Mouse (Mus musculus): ENCODE measurements at regions not wholly inside any gene's neighbourhood (a gene's known extent, or its start where the extent isn't known, plus 50 kb on each side); places are given as distances from the start of the nearest gene placed in this dataset.

- DNase-seq, result no peak
- TF ChIP-seq POLR2A (IDR thresholded peaks at IDR 0.05; ENCODE audit: borderline replicate concordance, insufficient read depth, low read length), result no peak
- TF ChIP-seq CTCF (IDR thresholded peaks at IDR 0.05; ENCODE audit: borderline replicate concordance, insufficient read depth, low read depth, low read length), result no peak
- Histone ChIP-seq H3K27ac (ENCODE audit: insufficient read depth, low read length) (no peak overlapping the region), H3K4me3 (replicated peaks; ENCODE audit: insufficient read depth, low read depth, low read length) (no peak overlapping the region), H3K27me3 (ENCODE audit: control insufficient read depth, insufficient read depth, low read length) (no peaks in the 10 kb centered on the region), H3K4me1 (ENCODE audit: control insufficient read depth, insufficient read depth, low read length) (peaks cover 2% of the 10 kb centered on the region; the same call in 1 of the 2 replicates)
- WGBS, result 64% methylated on average over 3 of the region's 3 CpGs
Observed at GRCm38 (mm10) chr9:116511450-116511849, 336.3 kb upstream of the Tgfbr2 start.

- H3K27ac ChIP-seq (ENCODE audit: insufficient read depth, low read length), result no peak overlapping the region
- H3K4me1 ChIP-seq (ENCODE audit: control insufficient read depth, insufficient read depth, low read length), result peaks cover 5% of the 10 kb centered on the region; the same call in 1 of the 2 replicates
- H3K27me3 ChIP-seq (ENCODE audit: control insufficient read depth, insufficient read depth, low read length), result no peaks in the 10 kb centered on the region
- peak in 1 of 2 experiments; percentile 12 for DNase-seq
- WGBS, result 56% methylated on average over 5 of the region's 5 CpGs
- TF ChIP-seq POLR2A (IDR thresholded peaks at IDR 0.05; ENCODE audit: borderline replicate concordance, insufficient read depth, low read length), result no peak
- no peak for TF ChIP-seq CTCF (IDR thresholded peaks at IDR 0.05; ENCODE audit: borderline replicate concordance, insufficient read depth, low read depth, low read length)
- H3K4me3 ChIP-seq (replicated peaks; ENCODE audit: insufficient read depth, low read depth, low read length), result no peak overlapping the region
Observed at GRCm38 (mm10) chr9:116507756-116508155, 332.6 kb upstream of the Tgfbr2 start.

- WGBS, result 3% methylated on average over 5 of the region's 5 CpGs
- peak; percentile 51 to 82 for DNase-seq
Observed at GRCm38 (mm10) chr9:116502831-116503230, 327.7 kb upstream of the Tgfbr2 start.

GRCm38 (mm10) chr9:116500951-116501350, 325.8 kb upstream of the Tgfbr2 start:
- Histone ChIP-seq H3K27ac (ENCODE audit: insufficient read depth, low read length) (no peak overlapping the region), H3K4me1 (ENCODE audit: control insufficient read depth, insufficient read depth, low read length) (peaks cover 7% of the 10 kb centered on the region; the same call in 1 of the 2 replicates), H3K4me3 (replicated peaks; ENCODE audit: insufficient read depth, low read depth, low read length) (no peak overlapping the region), H3K27me3 (ENCODE audit: control insufficient read depth, insufficient read depth, low read length) (no peaks in the 10 kb centered on the region; the same call in 1 of the 2 replicates)
- TF ChIP-seq CTCF (IDR thresholded peaks at IDR 0.05; ENCODE audit: borderline replicate concordance, insufficient read depth, low read depth, low read length) (no peak), POLR2A (IDR thresholded peaks at IDR 0.05; ENCODE audit: borderline replicate concordance, insufficient read depth, low read length) (no peak)
- WGBS, result 95% methylated on average over 3 of the region's 3 CpGs
- no peak for DNase-seq

More at GRCm38 (mm10) chr9:116502831-116503230, 327.7 kb upstream of the Tgfbr2 start:
- Histone ChIP-seq H3K4me3 (replicated peaks; ENCODE audit: insufficient read depth, low read depth, low read length) (no peak overlapping the region), H3K27me3 (ENCODE audit: control insufficient read depth, insufficient read depth, low read length) (no peaks in the 10 kb centered on the region; the same call in 1 of the 2 replicates), H3K27ac (ENCODE audit: insufficient read depth, low read length) (no peak overlapping the region), H3K4me1 (ENCODE audit: control insufficient read depth, insufficient read depth, low read length) (peaks cover 9% of the 10 kb centered on the region; the same call in 1 of the 2 replicates)
- TF ChIP-seq CTCF (IDR thresholded peaks at IDR 0.05; ENCODE audit: borderline replicate concordance, insufficient read depth, low read depth, low read length), result no peak
- no peak for TF ChIP-seq POLR2A (IDR thresholded peaks at IDR 0.05; ENCODE audit: borderline replicate concordance, insufficient read depth, low read length)

- no peaks in the 10 kb centered on the region for H3K27me3 ChIP-seq (ENCODE audit: control insufficient read depth, insufficient read depth, low read length)
- peaks cover 3% of the 10 kb centered on the region; the same call in 1 of the 2 replicates for H3K4me1 ChIP-seq (ENCODE audit: control insufficient read depth, insufficient read depth, low read length)
- DNase-seq, result no peak
- WGBS, result 93% methylated on average over 2 of the region's 2 CpGs
- no peak overlapping the region for H3K4me3 ChIP-seq (replicated peaks; ENCODE audit: insufficient read depth, low read depth, low read length)
- H3K27ac ChIP-seq (ENCODE audit: insufficient read depth, low read length), result no peak overlapping the region
- TF ChIP-seq CTCF (IDR thresholded peaks at IDR 0.05; ENCODE audit: borderline replicate concordance, insufficient read depth, low read depth, low read length), result no peak
- TF ChIP-seq POLR2A (IDR thresholded peaks at IDR 0.05; ENCODE audit: borderline replicate concordance, insufficient read depth, low read length), result no peak
Observed at GRCm38 (mm10) chr9:116491227-116491626, 316.1 kb upstream of the Tgfbr2 start.

GRCm38 (mm10) chr9:116489787-116490186, 314.6 kb upstream of the Tgfbr2 start:
- H3K4me1 ChIP-seq (ENCODE audit: control insufficient read depth, insufficient read depth, low read length), result peaks cover 3% of the 10 kb centered on the region; the same call in 1 of the 2 replicates
- peak; percentile 14 to 27 for DNase-seq

GRCm38 (mm10) chr9:116489273-116489672, 314.1 kb upstream of the Tgfbr2 start:
- WGBS, result 13% methylated on average over 5 of the region's 5 CpGs
- Histone ChIP-seq H3K27me3 (ENCODE audit: control insufficient read depth, insufficient read depth, low read length) (no peaks in the 10 kb centered on the region), H3K27ac (ENCODE audit: insufficient read depth, low read length) (no peak overlapping the region), H3K4me3 (replicated peaks; ENCODE audit: insufficient read depth, low read depth, low read length) (no peak overlapping the region), H3K4me1 (ENCODE audit: control insufficient read depth, insufficient read depth, low read length) (peaks cover 3% of the 10 kb centered on the region; the same call in 1 of the 2 replicates)
- peak; percentile 15 to 49 for DNase-seq
- TF ChIP-seq POLR2A (IDR thresholded peaks at IDR 0.05; ENCODE audit: borderline replicate concordance, insufficient read depth, low read length) (no peak), CTCF (IDR thresholded peaks at IDR 0.05; ENCODE audit: borderline replicate concordance, insufficient read depth, low read depth, low read length) (no peak)

More at GRCm38 (mm10) chr9:116489787-116490186, 314.6 kb upstream of the Tgfbr2 start:
- Histone ChIP-seq H3K27ac (ENCODE audit: insufficient read depth, low read length) (no peak overlapping the region), H3K4me3 (replicated peaks; ENCODE audit: insufficient read depth, low read depth, low read length) (no peak overlapping the region), H3K27me3 (ENCODE audit: control insufficient read depth, insufficient read depth, low read length) (no peaks in the 10 kb centered on the region)
- TF ChIP-seq POLR2A (IDR thresholded peaks at IDR 0.05; ENCODE audit: borderline replicate concordance, insufficient read depth, low read length), result no peak
- peak; percentile 29; the same call in 1 of the 2 replicates for TF ChIP-seq CTCF (IDR thresholded peaks at IDR 0.05; ENCODE audit: borderline replicate concordance, insufficient read depth, low read depth, low read length)
- 72% methylated on average over 4 of the region's 4 CpGs for WGBS

GRCm38 (mm10) chr9:116477309-116477708, 302.1 kb upstream of the Tgfbr2 start:
- peaks cover 11% of the 10 kb centered on the region for H3K4me1 ChIP-seq (ENCODE audit: control insufficient read depth, insufficient read depth, low read length)
- no peak for TF ChIP-seq POLR2A (IDR thresholded peaks at IDR 0.05; ENCODE audit: borderline replicate concordance, insufficient read depth, low read length)
- TF ChIP-seq CTCF (IDR thresholded peaks at IDR 0.05; ENCODE audit: borderline replicate concordance, insufficient read depth, low read depth, low read length), result no peak
- no peaks in the 10 kb centered on the region for H3K27me3 ChIP-seq (ENCODE audit: control insufficient read depth, insufficient read depth, low read length)
- no peak for DNase-seq
- H3K27ac ChIP-seq (ENCODE audit: insufficient read depth, low read length), result no peak overlapping the region
- WGBS, result 96% methylated on average over 3 of the region's 3 CpGs
- no peak overlapping the region for H3K4me3 ChIP-seq (replicated peaks; ENCODE audit: insufficient read depth, low read depth, low read length)
